Mouse (Mus musculus) Patski (cell line): ENCODE measurements at regions not wholly inside any gene's neighbourhood (a gene's known extent, or its start where the extent isn't known, plus 50 kb on each side); places are given as distances from the start of the nearest gene placed in this dataset.

Experiments
- ATAC-seq: fragments of 100-300 bp; one replicate; pipeline ENCODE4 v1.8.0; 2021
- CTCF ChIA-PET: fragments of 350-600 bp; sonication (Branson Sonifier 250); formaldehyde crosslinking; loops from one replicate; lab custom pipeline; 2022; ENCODE audit warnings: inconsistent platforms; lab: Charles Lee
- POLR2A ChIA-PET: fragments of 350-600 bp; sonication (Branson Sonifier 250); formaldehyde crosslinking; loops from one replicate; lab custom pipeline; 2022; ENCODE audit warnings: antibody characterized with exemption, inconsistent platforms; lab: Charles Lee
- DNase-seq: peaks from one replicate; pipeline ENCODE4 v3.0.0-alpha.2; 2011; ENCODE audit warnings: low read depth, low spot score
- H3K27me3 ChIP-seq: fragments of 371-371 bp; one replicate; pipeline ENCODE4 v1.5.1; 2021
- CTCF ChIP-seq: fragments of 100-300 bp; IDR thresholded peaks from one replicate; pipeline ENCODE4 v1.5.1; 2021
- in situ Hi-C: fragments of 300-500 bp; cut with MboI; formaldehyde crosslinking; loops from 3 replicates; pipeline ENCODE4 v1.11.1; 2018; ENCODE audit warnings: low pct_unique_long_range_greater_than_20kb, mixed read lengths

- in situ Hi-C loops: no loop called here
- POLR2A ChIA-PET: no interaction called here
Measured at GRCm38 (mm10) chr12:67471666-67472065, 249.3 kb upstream of the Mdga2 start.

GRCm38 (mm10) chr12:67471001-67471400 lies 248.7 kb upstream of the Mdga2 start:
- POLR2A ChIA-PET: no interaction called here
- H3K27me3 ChIP-seq: no peaks in the 10 kb centered on the region
- ATAC-seq: no peak
- in situ Hi-C loops: no loop called here
- TF ChIP-seq CTCF: no peak
- DNase-seq: no peak
- CTCF ChIA-PET: no interaction called here

More at GRCm38 (mm10) chr12:67471666-67472065, 249.3 kb upstream of the Mdga2 start:
- ATAC-seq (no peak), DNase-seq (no peak)
- no peaks in the 10 kb centered on the region for H3K27me3 ChIP-seq
- no peak for TF ChIP-seq CTCF
- CTCF ChIA-PET: no interaction called here

DNA sequence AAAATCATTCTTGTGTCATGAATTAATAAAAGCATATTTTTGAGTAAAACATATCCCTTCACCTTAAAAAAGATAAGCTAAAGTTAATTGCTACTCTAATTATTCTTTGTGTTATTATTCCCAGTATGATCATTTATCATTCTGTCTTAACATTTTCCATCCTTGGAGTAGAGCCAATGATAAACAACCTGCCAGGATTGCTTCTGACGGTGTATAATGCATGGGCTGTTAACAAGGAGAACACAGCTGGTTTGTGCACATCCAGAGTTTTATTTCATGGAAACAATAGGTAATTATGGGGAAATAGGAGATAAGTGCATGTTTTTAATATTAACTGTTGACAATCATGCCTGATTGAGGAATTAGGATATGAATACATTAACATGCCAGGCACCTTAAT lies 226.8 kb upstream of the Mdga2 start:
- POLR2A ChIA-PET: no interaction called here
- CTCF ChIA-PET: no interaction called here
- no peak for ATAC-seq
- no peak for TF ChIP-seq CTCF
- in situ Hi-C loops: loop anchor here (25.0 kb wide), 1 partner anchor 1413 kb away; no protein-coding TSS in a partner anchor
- DNase-seq: no peak
- H3K27me3 ChIP-seq: no peaks in the 10 kb centered on the region

DNA sequence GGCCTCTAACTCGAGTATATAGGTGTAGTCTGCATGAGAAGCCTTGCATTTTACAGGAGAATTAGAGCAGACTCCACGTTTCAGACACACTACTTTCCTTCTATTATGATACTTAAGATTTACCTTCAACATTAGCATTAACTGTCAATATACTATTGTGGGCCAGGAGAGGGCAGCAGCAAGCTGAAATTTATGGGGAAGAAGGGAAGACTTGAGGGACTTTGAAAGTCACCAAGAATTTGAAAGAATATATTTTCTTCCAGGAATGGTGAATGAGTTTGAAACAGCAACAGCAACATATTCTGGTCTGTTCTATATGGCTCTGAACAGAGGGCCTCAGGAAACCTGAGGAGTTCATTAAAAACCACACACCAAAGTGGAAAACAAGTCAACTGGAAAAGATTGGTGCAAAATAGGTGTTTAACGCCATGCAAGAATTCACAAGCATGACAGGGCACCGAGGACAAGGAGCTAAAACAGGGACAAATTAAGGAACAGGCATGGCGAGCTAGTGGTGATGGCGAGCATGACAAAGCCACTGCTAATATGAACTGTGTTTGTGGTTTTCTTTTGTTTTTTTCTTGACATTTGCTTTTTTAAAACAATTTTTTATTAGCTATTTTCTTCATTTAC lies 208.1 kb upstream of the Mdga2 start:
- no peak for DNase-seq
- CTCF ChIA-PET: interaction anchor here (0.7 kb wide), 1 partner anchor 13 kb away, joined by 3 read pairs; no protein-coding TSS in a partner anchor
- in situ Hi-C loops: loop anchor here (25.0 kb wide), 1 partner anchor 1432 kb away; no protein-coding TSS in a partner anchor
- POLR2A ChIA-PET: no interaction called here
- no peak for ATAC-seq
- peak; percentile 34 for TF ChIP-seq CTCF
- peaks cover 3% of the 10 kb centered on the region for H3K27me3 ChIP-seq

DNA sequence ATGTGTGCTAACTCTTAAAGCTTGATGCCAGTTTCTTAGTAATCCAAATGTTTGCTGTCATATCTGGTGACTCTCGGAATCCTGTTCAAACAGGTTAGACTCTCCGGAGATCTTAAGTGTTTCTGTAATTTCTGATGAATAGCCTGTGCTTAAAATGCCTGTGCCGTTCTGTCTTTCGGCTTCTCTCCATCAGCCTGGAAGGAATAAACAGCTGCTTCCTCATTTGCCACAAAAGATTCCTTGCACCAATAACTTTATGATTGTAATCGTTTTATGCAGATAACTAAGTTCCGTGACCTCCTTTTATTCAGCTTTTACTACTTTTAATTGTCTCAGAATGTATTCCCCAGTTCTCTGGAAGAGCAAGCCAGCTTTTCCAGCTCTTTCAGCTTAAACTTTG lies 204.5 kb upstream of the Mdga2 start:
- POLR2A ChIA-PET: no interaction called here
- DNase-seq (no peak), ATAC-seq (no peak)
- CTCF ChIA-PET: no interaction called here
- peaks cover 3% of the 10 kb centered on the region for H3K27me3 ChIP-seq
- TF ChIP-seq CTCF: no peak
- in situ Hi-C loops: loop anchor here (25.0 kb wide), 1 partner anchor 1436 kb away; no protein-coding TSS in a partner anchor

DNA sequence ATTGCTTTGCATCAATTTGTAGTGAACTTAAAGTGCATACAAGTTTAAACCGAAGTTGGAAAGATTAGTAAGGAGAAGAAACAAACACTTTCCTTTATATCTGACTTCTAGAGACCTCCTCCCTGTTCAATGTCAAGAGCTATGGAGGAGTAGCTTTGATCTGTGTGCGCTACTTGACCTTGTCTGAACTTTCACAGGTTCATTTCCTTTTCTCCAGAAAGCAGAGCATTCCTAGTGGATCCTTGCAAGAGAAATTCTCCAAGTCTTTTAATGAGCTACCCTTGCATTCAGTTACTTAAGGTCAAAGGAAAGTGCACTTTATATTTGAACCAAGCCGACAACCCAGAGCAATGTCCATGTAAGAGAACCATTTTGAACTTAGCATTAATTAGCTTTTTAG lies 177.2 kb upstream of the Mdga2 start:
- no peak for DNase-seq
- POLR2A ChIA-PET: no interaction called here

DNA sequence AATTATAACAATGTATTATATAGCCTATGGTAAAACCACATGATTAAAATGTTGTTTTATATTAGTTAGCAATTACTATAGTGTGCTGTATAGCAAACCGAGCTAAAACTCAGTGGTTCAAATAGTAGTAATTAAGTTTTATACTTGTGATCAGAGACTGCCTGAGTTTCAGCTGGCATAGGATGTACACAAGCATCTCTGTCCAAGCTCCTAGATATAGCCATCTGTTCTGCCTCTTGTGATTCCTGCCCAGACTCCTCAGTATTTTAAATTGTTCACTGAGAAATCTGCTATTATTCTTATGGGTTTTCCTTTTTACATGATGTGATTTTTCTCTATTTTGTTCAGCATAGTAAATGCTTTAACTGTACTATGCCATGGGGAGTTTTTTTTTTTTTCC lies 152.2 kb upstream of the Mdga2 start:
- CTCF ChIA-PET: no interaction called here
- no peaks in the 10 kb centered on the region for H3K27me3 ChIP-seq
- no peak for TF ChIP-seq CTCF
- POLR2A ChIA-PET: no interaction called here
- no peak for ATAC-seq
- no peak for DNase-seq
- in situ Hi-C loops: no loop called here

More for the DNA sequence above, 177.2 kb upstream of the Mdga2 start:
- TF ChIP-seq CTCF: no peak
- CTCF ChIA-PET: no interaction called here
- H3K27me3 ChIP-seq: no peaks in the 10 kb centered on the region
- in situ Hi-C loops: no loop called here
- no peak for ATAC-seq

GRCm38 (mm10) chr12:67348551-67348950 lies 126.2 kb upstream of the Mdga2 start:
- DNase-seq (no peak), ATAC-seq (no peak)
- in situ Hi-C loops: no loop called here
- ChIA-PET POLR2A (no interaction called here), CTCF (no interaction called here)
- peaks cover 4% of the 10 kb centered on the region for H3K27me3 ChIP-seq
- TF ChIP-seq CTCF: no peak

- no peak for TF ChIP-seq CTCF
- H3K27me3 ChIP-seq: no peaks in the 10 kb centered on the region
- ATAC-seq (no peak), DNase-seq (no peak)
- in situ Hi-C loops: no loop called here
- POLR2A ChIA-PET: no interaction called here
- CTCF ChIA-PET: no interaction called here
Measured at GRCm38 (mm10) chr12:67332483-67332998, 110.2 kb upstream of the Mdga2 start.

DNA sequence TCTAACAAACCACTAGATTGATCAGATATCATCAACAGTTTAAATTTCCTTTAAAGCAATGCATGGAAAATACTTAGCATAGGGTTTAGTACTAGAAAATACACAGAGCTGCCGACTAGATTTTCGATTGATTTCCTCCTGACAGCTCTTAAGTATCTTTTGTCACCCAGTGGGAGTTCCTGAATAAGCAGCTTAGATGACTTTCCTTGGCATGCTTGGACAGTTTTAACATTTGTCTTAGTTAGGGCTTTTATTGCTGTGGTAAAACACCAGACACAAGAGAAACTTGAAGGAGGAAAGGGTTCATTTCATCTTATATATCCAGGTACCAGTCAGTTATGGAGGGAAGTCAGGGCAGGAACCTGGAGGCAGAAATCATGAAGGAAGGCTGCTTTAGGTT lies 104.0 kb upstream of the Mdga2 start:
- DNase-seq (no peak), ATAC-seq (no peak)
- in situ Hi-C loops: no loop called here
- POLR2A ChIA-PET: no interaction called here
- TF ChIP-seq CTCF: no peak
- no peaks in the 10 kb centered on the region for H3K27me3 ChIP-seq
- CTCF ChIA-PET: no interaction called here

- H3K27me3 ChIP-seq: no peaks in the 10 kb centered on the region
- in situ Hi-C loops: no loop called here
- ATAC-seq (no peak), DNase-seq (no peak)
- CTCF ChIA-PET: no interaction called here
- POLR2A ChIA-PET: no interaction called here
- no peak for TF ChIP-seq CTCF
Measured at GRCm38 (mm10) chr12:67325799-67326198, 103.5 kb upstream of the Mdga2 start.
